Mouse (Mus musculus) c-Kit-positive CD71-negative TER-119-negative erythroid progenitor cells, embryonic 14.5 days (primary cell): ENCODE results near the gene Gm39115.
"Not testable (repeated sequence)": the region's sequence is repeated elsewhere in the genome, so short reads cannot be mapped to it uniquely, and the experiment has no call there.

ENCODE experiments used
- DNase-seq: peaks from one replicate; pipeline ENCODE4 v3.0.0-alpha.2; 2013; ENCODE audit warnings: low read depth

The Gm39115 gene

GRCm38 (mm10) chr7:142135934-142136333 lies at the start of gene Gm39115:
TSS of gene Gm39115 (minus strand) at chr7:142136034.
- DNase-seq: not testable (repeated sequence)

- no peak for DNase-seq
Observed at GRCm38 (mm10) chr7:142181021-142181420, 45.2 kb upstream of the Gm39115 start.

GRCm38 (mm10) chr7:142178685-142179084 lies 42.9 kb upstream of the Gm39115 start:
- DNase-seq: no peak

- not testable (repeated sequence) for DNase-seq
Observed at GRCm38 (mm10) chr7:142175905-142176304, 40.1 kb upstream of the Gm39115 start, which contains the start of gene Krtap5-2. TSS of gene Krtap5-2 (minus strand) at chr7:142176005.

- peak; percentile 23 for DNase-seq
Observed at GRCm38 (mm10) chr7:142169836-142170235, 34.0 kb upstream of the Gm39115 start.

GRCm38 (mm10) chr7:142165639-142166038 lies 29.8 kb upstream of the Gm39115 start, which contains the start of gene Gm4553:
TSS of gene Gm4553 (minus strand) at chr7:142165739.
- not testable (repeated sequence) for DNase-seq

- no peak for DNase-seq
Observed at GRCm38 (mm10) chr7:142159366-142159765, 23.5 kb upstream of the Gm39115 start.

GRCm38 (mm10) chr7:142157013-142157412 lies 21.2 kb upstream of the Gm39115 start, which contains the start of gene Gm29735:
TSS of gene Gm29735 (minus strand) at chr7:142157113.
- not testable (repeated sequence) for DNase-seq

- DNase-seq: no peak
Observed at GRCm38 (mm10) chr7:142155308-142155707, 19.5 kb upstream of the Gm39115 start.

GRCm38 (mm10) chr7:142152191-142152590 lies 16.4 kb upstream of the Gm39115 start:
- DNase-seq: no peak

- no peak for DNase-seq
Observed at GRCm38 (mm10) chr7:142148633-142149032, 12.8 kb upstream of the Gm39115 start.

- peak; percentile 38 for DNase-seq
Observed at GRCm38 (mm10) chr7:142146033-142146432, 10.2 kb upstream of the Gm39115 start.

- DNase-seq: no peak
Observed at GRCm38 (mm10) chr7:142145413-142145940, 9.6 kb upstream of the Gm39115 start.

- no peak for DNase-seq
Observed at GRCm38 (mm10) chr7:142144507-142144906, 8.7 kb upstream of the Gm39115 start, which contains the start of gene Gm45337. TSS of gene Gm45337 (minus strand) at chr7:142144607.

- not testable (repeated sequence) for DNase-seq
Observed at GRCm38 (mm10) chr7:142143506-142144010, 7.7 kb upstream of the Gm39115 start.

- DNase-seq: no peak
Observed at GRCm38 (mm10) chr7:142140696-142141095, 4.9 kb upstream of the Gm39115 start.

- DNase-seq: no peak
Observed at GRCm38 (mm10) chr7:142134206-142134995, 1.4 kb downstream of the Gm39115 start.

- no peak for DNase-seq
Observed at GRCm38 (mm10) chr7:142128843-142129242, 7.0 kb downstream of the Gm39115 start.

GRCm38 (mm10) chr7:142120629-142121028 lies 15.2 kb downstream of the Gm39115 start, which contains the start of gene Gm45618:
TSS of gene Gm45618 (minus strand) at chr7:142120729.
- not testable (repeated sequence) for DNase-seq

- DNase-seq: no peak
Observed at GRCm38 (mm10) chr7:142119632-142120031, 16.2 kb downstream of the Gm39115 start.

GRCm38 (mm10) chr7:142104747-142105146 lies 31.1 kb downstream of the Gm39115 start:
- DNase-seq: no peak

- DNase-seq: peak; percentile 63
Observed at GRCm38 (mm10) chr7:142097776-142098175, 38.1 kb downstream of the Gm39115 start.

GRCm38 (mm10) chr7:142096701-142097100 lies 39.1 kb downstream of the Gm39115 start:
- no peak for DNase-seq
